Mouse (Mus musculus) cerebellum, adult 2 months (tissue): ENCODE data around the gene Sf1.

Source experiments
- CTCF ChIP-seq: fragments of 200-500 bp; IDR thresholded peaks from 2 replicates; pipeline ENCODE4 v1.5.1; 2011; ENCODE audit warnings: low read depth, mild to moderate bottlenecking, control low read depth, low read length, moderate library complexity, borderline replicate concordance; ENCODE audit not compliant: insufficient read depth
- POLR2A ChIP-seq: fragments of 200-500 bp; IDR thresholded peaks from 2 replicates; pipeline ENCODE4 v1.6.1; 2011; ENCODE audit warnings: low read length, control low read depth, borderline replicate concordance; ENCODE audit not compliant: insufficient read depth

DNA sequence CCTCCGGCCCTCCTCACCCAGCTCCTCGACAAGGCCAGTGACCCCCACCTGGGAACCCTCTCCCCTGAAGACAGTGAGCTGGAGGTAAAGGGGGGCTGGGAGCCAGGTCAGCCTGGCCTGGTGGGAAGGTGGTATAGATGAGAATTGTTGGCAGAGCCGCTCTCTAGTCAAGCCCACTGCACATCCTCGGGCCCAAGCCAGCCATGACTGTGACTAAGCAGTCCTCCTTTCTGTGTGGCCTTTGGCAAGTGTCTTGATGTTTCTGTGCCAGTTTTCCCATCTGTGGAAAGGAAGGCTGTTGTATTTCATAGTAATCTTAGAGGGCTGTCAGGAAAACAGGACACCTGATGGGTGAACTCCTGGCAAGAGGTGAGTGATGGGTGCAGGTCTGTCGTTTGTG is 19.5 kb upstream of the Sf1 start:
- TF ChIP-seq CTCF = no peak
- TF ChIP-seq POLR2A = no peak
